ENCODE assay signal across 8 mouse cellular contexts in the genomic region with DNA sequence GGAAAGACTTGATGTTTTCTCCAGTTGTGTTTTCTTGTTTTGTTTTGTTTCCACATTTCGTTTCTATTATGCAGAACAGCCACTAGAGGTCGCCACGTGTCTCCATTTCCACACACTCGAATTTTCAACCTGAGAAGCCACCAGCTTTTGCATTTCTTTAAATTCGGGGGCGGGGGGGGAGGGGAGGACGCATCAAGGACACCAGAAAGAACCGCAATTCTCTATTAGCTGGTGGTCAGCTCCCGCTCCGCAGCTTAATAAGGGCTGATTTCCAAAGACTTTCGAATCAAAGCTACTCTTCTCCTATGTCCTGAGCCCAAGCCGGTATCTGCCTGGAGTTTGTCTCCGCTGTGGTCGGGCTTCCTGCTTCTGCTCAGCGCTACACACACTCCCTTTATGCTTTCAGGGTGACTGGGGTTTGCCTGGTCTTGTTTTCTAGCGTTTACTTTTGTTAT. TPM values are rescaled to one million over a fixed set of nuclear protein-coding genes. Genes with fewer than 3 reads are reported as not detected.
DNase-seq lines count a peak whose midpoint lies in the region; ATAC-seq lines count a peak whose summit lies in the region.

No protein-coding gene starts in this region.

- H3K9me3 ChIP-seq in midbrain, embryonic 16.5 days (replicated peaks; ENCODE audit: control insufficient read depth, low read length, poor library complexity, severe bottlenecking): no peaks in the 10 kb centered on the region

- no peaks in the 10 kb centered on the region for H3K27me3 ChIP-seq in midbrain, embryonic 16.5 days (ENCODE audit: control insufficient read depth, insufficient read depth, low read depth, low read length)

- H3K4me3 ChIP-seq in midbrain, embryonic 16.5 days (ENCODE audit: low read depth, low read length): peak overlapping the region; percentile 46

- WGBS in midbrain, embryonic 16.5 days: 1% methylated on average over 16 of the region's 16 CpGs

- peak; percentile 39 to 44 for DNase-seq in urinary bladder, adult 18-20 months (ENCODE audit: low spot score in 2 of 2)
- no peak for DNase-seq in urinary bladder, postnatal 10 days (ENCODE audit: low spot score)
- DNase-seq in kidney, adult 9 months: peak; percentile 45
- DNase-seq in liver: peak; percentile 84
- DNase-seq in spleen, postnatal 10 days (ENCODE audit: low spot score in 2 of 2): peak; percentile 68 to 84

- peaks cover 6% of the 10 kb centered on the region for H3K4me1 ChIP-seq in midbrain, embryonic 16.5 days (ENCODE audit: control insufficient read depth, insufficient read depth, low read length)

- H3K27ac ChIP-seq in midbrain, embryonic 16.5 days (ENCODE audit: low read length): no peak overlapping the region

- H3K9ac ChIP-seq in midbrain, embryonic 16.5 days (ENCODE audit: low read depth, low read length): peak overlapping the region; percentile 45

- peak; percentile 64 for ATAC-seq in common myeloid progenitor, adult 5-6 weeks (replicated peaks; ENCODE audit: low read depth, poor library complexity, severe bottlenecking)
- peak; percentile 68 for ATAC-seq in granulocyte monocyte progenitor cell, adult 5-6 weeks (replicated peaks; ENCODE audit: poor library complexity, severe bottlenecking)
- ATAC-seq in midbrain, embryonic 16.5 days: peak; percentile 92

- peak overlapping the region; percentile 81 for H3K4me2 ChIP-seq in midbrain, embryonic 16.5 days (ENCODE audit: low read length)

- no peaks in the 10 kb centered on the region for H3K36me3 ChIP-seq in midbrain, embryonic 16.5 days (ENCODE audit: control insufficient read depth, insufficient read depth, low read length)

RNA-seq across cellular contexts. Expression of a gene that starts 0.6 kb away (rescaled TPM):
- total RNA-seq in common myeloid progenitor, adult 5-6 weeks (2017): 34.0 and 36.6 TPM in 2 replicates
- total RNA-seq in granulocyte monocyte progenitor cell, adult 5-6 weeks (2014; fragmentation: Nextera tagmentation): not detected in 2 replicates
- 0.52 TPM in 1 of 2 replicates, not detected in the other for total RNA-seq in granulocyte monocyte progenitor cell, adult 5-6 weeks (2017)
- 1.7 and 2.7 TPM in 2 replicates for polyA plus RNA-seq in midbrain, embryonic 16.5 days (2015; fragmentation: Nextera tagmentation; extraction: Ambion mirVana)

Comparison
In these comparisons a context has a peak if more than half of its experiments do, and no peak if none do; other contexts are left out.
1. RNA of a gene that starts 0.6 kb away (total RNA-seq): 34.0 to 36.6 TPM in common myeloid progenitor, adult 5-6 weeks; 0.52 TPM in granulocyte monocyte progenitor cell, adult 5-6 weeks; every median in the first group is over 10 times any median in the second.
2. Peak in every context shown above with its lines, with median percentiles within 50 percentile points of each other: ATAC-seq.